ENCODE assay signal across 8 mouse cellular contexts in genomic region chr5:114091057-114091807, GRCm38 (mm10). TPM values are rescaled to one million over a fixed set of nuclear protein-coding genes. Genes with fewer than 3 reads are reported as not detected.
DNase-seq lines count a peak whose midpoint lies in the region; ATAC-seq and TF ChIP-seq lines count a peak whose summit lies in the region.

TSS of gene Svop (minus strand) at chr5:114091570.

- no peak within 1 kb of the TSS for H3K9ac ChIP-seq in heart, embryonic 15.5 days
- H3K9ac ChIP-seq in liver, embryonic 11.5 days (ENCODE audit: low read depth, low read length) = no peak within 1 kb of the TSS

- no peak for TF ChIP-seq CTCF in brain, embryonic 14.5 days (IDR thresholded peaks at IDR 0.05; ENCODE audit: borderline replicate concordance, extremely low read depth, insufficient read depth, insufficient read length)

- H3K4me2 ChIP-seq in heart, embryonic 15.5 days = peak within 1 kb of the TSS; percentile 56
- peak within 1 kb of the TSS; percentile 51 for H3K4me2 ChIP-seq in liver, embryonic 11.5 days

- peak; percentile 21 for DNase-seq in 3134 (ENCODE audit: extremely low read depth, insufficient read length, low spot score)
- peak; percentile 89 for DNase-seq in brain, embryonic 14.5 days (ENCODE audit: low read depth)
- peak; percentile 48 for DNase-seq in fibroblast of lung, adult 2 months (ENCODE audit: low read depth)
- peak; percentile 91 for DNase-seq in kidney, postnatal 10 days
- DNase-seq in liver, embryonic 11.5 days (ENCODE audit: low spot score) = peak; percentile 80
- peak; percentile 18 for DNase-seq in natural killer cell, adult 2 months (ENCODE audit: low spot score in 2 of 2)
- peak; percentile 88 for DNase-seq in testis, postnatal 10 days (ENCODE audit: low spot score)

- peak; percentile 60; the same call in 1 of the 2 replicates for TF ChIP-seq POLR2A in brain, embryonic 14.5 days (IDR thresholded peaks at IDR 0.05; ENCODE audit: borderline replicate concordance, extremely low read depth, insufficient read depth, insufficient read length, poor library complexity, severe bottlenecking)

- no peaks in the 10 kb centered on the region for H3K36me3 ChIP-seq in heart, embryonic 15.5 days
- no peaks in the 10 kb centered on the region for H3K36me3 ChIP-seq in liver, embryonic 11.5 days (ENCODE audit: control insufficient read depth, insufficient read depth, low read length)

- WGBS in heart, embryonic 15.5 days = 2% methylated on average over 40 of the region's 40 CpGs
- 5% methylated on average over 38 of the region's 40 CpGs for WGBS in liver, embryonic 11.5 days

- H3K27me3 ChIP-seq in heart, embryonic 15.5 days = peaks cover 15% of the 10 kb centered on the region
- H3K27me3 ChIP-seq in liver, embryonic 11.5 days (replicated peaks; ENCODE audit: control insufficient read depth, insufficient read depth, low read length) = peaks cover 10% of the 10 kb centered on the region

- H3K9me3 ChIP-seq in heart, embryonic 15.5 days (replicated peaks) = no peaks in the 10 kb centered on the region
- H3K9me3 ChIP-seq in liver, embryonic 11.5 days (ENCODE audit: control insufficient read depth, low read length) = no peaks in the 10 kb centered on the region

- no peak within 1 kb of the TSS for H3K27ac ChIP-seq in heart, embryonic 15.5 days
- H3K27ac ChIP-seq in liver, embryonic 11.5 days (ENCODE audit: low read depth, low read length) = no peak within 1 kb of the TSS

- ATAC-seq in heart, embryonic 15.5 days (replicated peaks; ENCODE audit: insufficient number of reproducible peaks, insufficient read depth, low FRiP score, low read depth) = no peak; the same call in 1 of the 2 replicates
- ATAC-seq in liver, embryonic 11.5 days (replicated peaks; ENCODE audit: low FRiP score) = no peak

- H3K4me1 ChIP-seq in heart, embryonic 15.5 days (replicated peaks) = peaks cover 4% of the 10 kb centered on the region; the same call in 1 of the 2 replicates
- H3K4me1 ChIP-seq in liver, embryonic 11.5 days (replicated peaks; ENCODE audit: control insufficient read depth, insufficient read depth, low read length) = no peaks in the 10 kb centered on the region; the same call in 1 of the 2 replicates

- peak within 1 kb of the TSS; percentile 20; the same call in 1 of the 2 replicates for H3K4me3 ChIP-seq in heart, embryonic 15.5 days
- H3K4me3 ChIP-seq in liver, embryonic 11.5 days (ENCODE audit: low read depth, low read length) = no peak within 1 kb of the TSS

RNA-seq across cellular contexts. Expression of gene Svop, which starts in this region (rescaled TPM):
- polyA plus RNA-seq in brain, embryonic 14.5 days (2012; rRNA removed) = 70.1 and 81.5 TPM in 2 replicates
- polyA plus RNA-seq in heart, embryonic 15.5 days (2015; fragmentation: Nextera tagmentation; extraction: Ambion mirVana) = 0.53 TPM in 1 of 2 replicates, not detected in the other
- not detected in 2 replicates for polyA plus RNA-seq in liver, embryonic 11.5 days (2014; fragmentation: Nextera tagmentation; extraction: Ambion mirVana)

Comparison
In these comparisons a context has a peak if more than half of its experiments do, and no peak if none do; other contexts are left out.
1. RNA of gene Svop (polyA plus RNA-seq): 70.1 to 81.5 TPM in brain, embryonic 14.5 days; not detected in liver, embryonic 11.5 days and 0.53 TPM in heart, embryonic 15.5 days; every median in the first group is over 10 times any median in the second.
2. Peak in DNase-seq and H3K4me2 ChIP-seq in liver, embryonic 11.5 days; RNA of the gene not detected or under 1 TPM.
3. DNase-seq: peak in every context shown above with its lines; median percentile 91 in kidney, postnatal 10 days; 89 in brain, embryonic 14.5 days; 88 in testis, postnatal 10 days; 80 in liver, embryonic 11.5 days; 48 in fibroblast of lung, adult 2 months; 21 in 3134; 18 in natural killer cell, adult 2 months.